Mouse (Mus musculus) layer of hippocampus, adult 9-11 months (tissue): ENCODE measurements at regions not wholly inside any gene's neighbourhood (a gene's known extent, or its start where the extent isn't known, plus 50 kb on each side); places are given as distances from the start of the nearest gene placed in this dataset.

Experiments
- DNase-seq: peaks from one replicate; pipeline ENCODE4 v3.0.0; 2022

GRCm38 (mm10) chr9:22937686-22938391 lies 285.0 kb upstream of the Bmper start:
- DNase-seq = peak; percentile 33

DNA sequence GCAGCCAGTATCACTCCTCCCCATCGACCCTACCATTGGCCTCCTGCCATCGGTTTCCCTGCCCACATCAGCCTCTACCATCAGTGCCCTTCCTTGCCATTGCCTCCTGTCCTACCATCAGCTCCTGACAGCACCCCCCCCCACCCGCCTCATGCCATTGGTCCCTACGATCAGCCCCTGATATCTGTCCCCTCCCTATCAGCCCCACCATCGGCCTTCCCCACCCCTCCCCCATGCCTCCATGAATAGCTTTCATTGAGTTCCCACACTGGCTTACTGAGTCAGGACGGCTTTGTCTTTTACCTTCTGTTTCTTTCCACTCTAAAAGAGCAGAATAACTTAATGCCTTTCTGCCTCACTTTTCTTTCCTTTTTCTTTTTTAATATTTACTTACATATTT lies 277.9 kb upstream of the Bmper start:
- no peak for DNase-seq

DNA sequence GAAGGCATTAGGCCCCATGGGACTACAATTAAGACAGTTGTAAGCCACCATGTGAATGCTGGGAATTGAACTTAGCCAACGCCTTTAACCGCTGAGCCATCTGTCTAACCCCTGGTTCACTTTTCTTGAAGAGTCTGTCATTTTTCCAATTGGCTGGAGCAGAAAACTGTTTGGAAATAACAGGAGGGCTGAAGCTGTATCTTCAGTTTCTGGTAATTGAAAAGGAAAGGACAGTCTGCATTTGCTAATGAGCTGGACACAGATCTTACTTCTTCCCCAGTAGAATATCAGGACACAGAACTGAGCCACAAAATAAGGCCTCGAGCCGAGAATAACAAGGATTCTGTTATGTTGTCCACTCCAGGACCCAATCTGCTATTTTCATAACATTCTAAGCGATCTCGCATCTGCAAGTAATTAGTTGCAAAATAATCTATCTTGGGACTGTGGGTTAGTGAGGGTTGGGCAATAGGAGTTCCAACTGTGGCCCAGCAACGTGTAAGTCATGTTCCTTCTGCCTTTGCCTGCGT lies 277.4 kb upstream of the Bmper start:
- DNase-seq = no peak

GRCm38 (mm10) chr9:22952571-22953442 lies 270.1 kb upstream of the Bmper start:
- DNase-seq = no peak

GRCm38 (mm10) chr9:22962269-22962815 lies 260.5 kb upstream of the Bmper start:
- DNase-seq = peak; percentile 39

GRCm38 (mm10) chr9:22971312-22971711 lies 251.6 kb upstream of the Bmper start:
- DNase-seq = no peak

DNA sequence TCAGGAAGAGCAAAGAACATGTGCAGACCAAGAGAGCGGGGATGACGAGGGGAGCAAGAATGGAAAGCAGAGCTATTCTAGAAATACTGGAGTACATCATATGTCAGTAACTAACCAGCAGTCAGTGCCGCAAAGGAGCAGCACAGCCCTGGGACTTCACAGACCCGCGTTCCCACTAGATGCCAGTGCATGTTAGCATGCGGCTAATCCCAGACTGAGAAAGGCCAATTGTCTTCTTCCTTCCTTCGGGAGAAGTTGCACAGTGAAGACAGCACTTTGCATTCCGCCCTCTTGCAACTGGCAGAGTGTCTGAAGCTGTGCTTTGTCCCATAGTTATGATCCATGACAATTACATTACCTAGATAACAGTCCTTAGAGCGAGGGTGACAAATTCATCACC lies 246.1 kb upstream of the Bmper start:
- no peak for DNase-seq

- DNase-seq = no peak
Measured at GRCm38 (mm10) chr9:22979627-22980026, 243.2 kb upstream of the Bmper start.

DNA sequence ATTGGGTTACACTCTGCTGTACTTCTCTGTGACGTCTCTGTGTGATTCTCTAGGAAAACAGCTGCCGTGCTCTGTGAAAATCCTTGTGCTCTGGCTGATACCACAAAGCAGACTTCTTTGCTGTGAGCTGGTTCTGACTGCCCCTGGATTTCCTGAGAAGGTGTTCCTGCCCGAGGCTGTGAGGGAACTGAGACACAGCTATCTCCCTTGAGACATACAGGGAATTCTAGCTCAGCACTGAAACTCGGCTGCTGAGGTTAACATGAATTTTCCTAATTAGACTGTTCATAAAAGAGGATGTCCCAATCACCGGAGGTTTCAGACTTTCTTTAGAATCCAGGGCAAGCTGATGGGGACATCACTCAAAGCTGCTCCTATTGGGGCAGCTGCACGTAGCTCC lies 233.4 kb upstream of the Bmper start:
- no peak for DNase-seq

DNA sequence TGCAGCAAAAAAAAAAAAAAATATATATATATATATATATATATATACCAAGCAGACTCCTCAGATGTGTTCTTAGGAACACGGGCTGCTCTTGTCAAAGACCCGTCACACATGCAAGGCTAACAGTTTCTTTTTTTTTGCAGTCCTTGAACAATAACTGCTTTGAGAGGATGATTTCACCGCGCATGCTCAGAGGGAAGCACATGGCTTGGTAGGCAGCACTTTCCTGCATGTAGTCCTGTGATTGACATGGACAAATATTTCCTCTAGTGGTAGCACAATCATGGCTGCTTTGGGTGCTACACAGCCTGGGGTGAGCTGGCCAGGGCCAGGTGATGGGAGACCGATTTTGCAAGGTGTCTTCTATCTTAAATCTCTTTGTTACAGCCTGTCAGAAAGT lies 229.3 kb upstream of the Bmper start:
- DNase-seq = no peak

GRCm38 (mm10) chr9:22995564-22995963 lies 227.3 kb upstream of the Bmper start:
- no peak for DNase-seq

GRCm38 (mm10) chr9:22998306-22998705 lies 224.6 kb upstream of the Bmper start:
- no peak for DNase-seq

GRCm38 (mm10) chr9:22999181-22999580 lies 223.7 kb upstream of the Bmper start:
- DNase-seq = no peak

- DNase-seq = no peak
Measured at GRCm38 (mm10) chr9:23000200-23000599, 222.7 kb upstream of the Bmper start.

- DNase-seq = no peak
Measured at GRCm38 (mm10) chr9:23003195-23004061, 219.4 kb upstream of the Bmper start.

- no peak for DNase-seq
Measured at GRCm38 (mm10) chr9:23005005-23005404, 217.9 kb upstream of the Bmper start.

- no peak for DNase-seq
Measured at GRCm38 (mm10) chr9:23009462-23010183, 213.3 kb upstream of the Bmper start.

DNA sequence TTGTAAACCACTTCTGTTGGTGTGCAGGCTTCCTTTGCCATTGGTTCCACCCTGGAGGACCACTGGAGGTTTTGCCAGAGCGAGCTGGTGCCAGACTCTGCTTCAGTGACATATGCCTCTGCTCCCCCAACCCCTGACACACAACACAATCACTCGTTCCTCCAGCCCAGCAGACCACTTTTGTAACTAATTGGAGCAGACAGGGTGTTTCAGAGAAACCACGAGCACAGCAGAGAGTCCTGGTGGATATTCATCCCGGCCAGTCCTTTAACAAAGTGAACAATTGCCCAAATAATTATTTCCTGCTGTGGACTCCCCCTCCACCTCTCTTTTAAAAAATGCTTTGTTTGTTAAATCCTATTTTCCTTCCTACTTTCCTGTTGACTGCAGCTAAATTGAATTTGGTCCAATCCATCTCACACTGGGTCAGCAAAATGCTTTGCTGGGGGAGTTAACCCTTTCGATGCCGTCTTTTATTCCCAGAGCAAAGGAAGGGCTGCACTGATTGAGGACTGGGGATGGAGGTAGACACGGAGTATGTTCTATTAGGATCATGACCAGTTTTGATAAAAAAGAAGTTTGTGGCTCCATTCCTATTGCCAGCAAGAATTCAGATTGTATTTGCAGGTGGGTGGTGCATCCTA lies 211.4 kb upstream of the Bmper start:
- no peak for DNase-seq

DNA sequence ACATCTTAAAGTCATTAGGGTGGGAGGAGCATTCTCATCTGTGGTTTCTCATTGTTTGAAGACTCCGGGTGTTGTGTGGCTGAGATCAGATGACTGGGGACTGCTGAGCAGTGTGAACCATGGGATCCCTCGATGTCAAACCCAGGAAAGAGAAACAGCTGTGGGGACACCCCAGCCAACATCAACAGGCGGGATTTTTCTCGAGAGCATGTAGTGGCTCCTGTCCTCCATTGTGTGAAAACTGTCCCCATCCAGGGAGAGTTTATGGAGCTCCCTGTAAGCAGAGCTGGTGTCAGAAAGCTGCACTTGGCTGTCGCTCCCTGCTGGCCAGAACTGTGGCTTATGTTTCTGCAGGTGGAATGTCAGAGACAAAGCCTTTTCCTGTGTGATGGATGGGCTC lies 210.7 kb upstream of the Bmper start:
- DNase-seq = no peak

- DNase-seq = no peak
Measured at GRCm38 (mm10) chr9:23016733-23017132, 206.1 kb upstream of the Bmper start.

DNA sequence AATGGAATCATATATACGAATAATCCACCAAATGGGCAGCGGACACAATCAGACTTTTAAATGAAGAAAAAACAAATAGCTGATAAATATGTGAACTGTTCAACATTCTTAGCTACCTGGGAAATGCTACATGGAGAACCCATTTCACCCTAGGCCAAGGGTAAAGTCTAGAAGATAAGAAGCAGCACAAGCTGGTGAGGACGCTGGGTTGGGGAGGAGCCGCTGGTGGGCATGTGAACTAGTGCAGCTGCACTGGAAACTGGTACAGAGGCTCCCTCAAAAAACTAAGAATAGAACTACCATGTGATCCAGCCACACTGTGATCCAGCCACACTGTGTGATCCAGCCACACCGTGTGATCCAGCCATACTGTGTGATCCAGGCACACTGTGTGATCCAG lies 198.8 kb upstream of the Bmper start:
- no peak for DNase-seq

GRCm38 (mm10) chr9:23025247-23025646 lies 197.6 kb upstream of the Bmper start:
- no peak for DNase-seq
